Mouse (Mus musculus) Muller cell, postnatal 12 days (primary cell): ENCODE data around the gene Dydc2.

Experiments
- DNase-seq: peaks from one replicate; pipeline ENCODE4 v3.0.0-alpha.2; 2015; ENCODE audit errors: inconsistent ontology term

Dydc2 gene

GRCm38 (mm10) chr14:41035146-41035798 lies 33.7 kb downstream of the Dydc2 start:
- no peak for DNase-seq

GRCm38 (mm10) chr14:41033135-41034110 lies 35.6 kb downstream of the Dydc2 start:
- DNase-seq, result peak; percentile 77

GRCm38 (mm10) chr14:41030989-41031513 lies 38.0 kb downstream of the Dydc2 start:
- peak; percentile 76 for DNase-seq

GRCm38 (mm10) chr14:41029303-41029702 lies 39.7 kb downstream of the Dydc2 start:
- no peak for DNase-seq

GRCm38 (mm10) chr14:41025594-41026284 lies 43.3 kb downstream of the Dydc2 start:
- DNase-seq, result no peak

- DNase-seq, result no peak
Measured at GRCm38 (mm10) chr14:41025087-41025486, 43.9 kb downstream of the Dydc2 start.

GRCm38 (mm10) chr14:41021246-41021645 lies 47.8 kb downstream of the Dydc2 start:
- DNase-seq, result no peak

GRCm38 (mm10) chr14:41017460-41017859 lies 51.5 kb downstream of the Dydc2 start:
- DNase-seq, result peak; percentile 79

GRCm38 (mm10) chr14:41014701-41015240 lies 54.2 kb downstream of the Dydc2 start:
- DNase-seq, result no peak

GRCm38 (mm10) chr14:41013630-41014613 lies 55.1 kb downstream of the Dydc2 start, which contains the start of gene Fam213a:
TSS of gene Fam213a (minus strand) at chr14:41013788.
- peak; percentile 90 for DNase-seq

GRCm38 (mm10) chr14:41013143-41013542 lies 55.9 kb downstream of the Dydc2 start:
- DNase-seq, result no peak

- DNase-seq, result no peak
Measured at GRCm38 (mm10) chr14:41011916-41012315, 57.1 kb downstream of the Dydc2 start.

- DNase-seq, result peak; percentile 58
Measured at GRCm38 (mm10) chr14:41008138-41008537, 60.9 kb downstream of the Dydc2 start.

GRCm38 (mm10) chr14:41007641-41008040 lies 61.4 kb downstream of the Dydc2 start:
- no peak for DNase-seq

- no peak for DNase-seq
Measured at GRCm38 (mm10) chr14:41006899-41007298, 62.1 kb downstream of the Dydc2 start.

- DNase-seq, result no peak
Measured at GRCm38 (mm10) chr14:41006263-41006662, 62.7 kb downstream of the Dydc2 start.

- DNase-seq, result no peak
Measured at GRCm38 (mm10) chr14:41005716-41006115, 63.3 kb downstream of the Dydc2 start.

GRCm38 (mm10) chr14:41004201-41005141 lies 64.5 kb downstream of the Dydc2 start:
- DNase-seq, result peak; percentile 64

- DNase-seq, result no peak
Measured at GRCm38 (mm10) chr14:41001576-41001975, 67.4 kb downstream of the Dydc2 start.
